Mouse (Mus musculus) kidney, adult 11 months (tissue): ENCODE data around the gene Rapgef3.

ENCODE experiments used
- DNase-seq: peaks from one replicate; pipeline ENCODE4 v3.0.0; 2022

Gene Rapgef3

DNA sequence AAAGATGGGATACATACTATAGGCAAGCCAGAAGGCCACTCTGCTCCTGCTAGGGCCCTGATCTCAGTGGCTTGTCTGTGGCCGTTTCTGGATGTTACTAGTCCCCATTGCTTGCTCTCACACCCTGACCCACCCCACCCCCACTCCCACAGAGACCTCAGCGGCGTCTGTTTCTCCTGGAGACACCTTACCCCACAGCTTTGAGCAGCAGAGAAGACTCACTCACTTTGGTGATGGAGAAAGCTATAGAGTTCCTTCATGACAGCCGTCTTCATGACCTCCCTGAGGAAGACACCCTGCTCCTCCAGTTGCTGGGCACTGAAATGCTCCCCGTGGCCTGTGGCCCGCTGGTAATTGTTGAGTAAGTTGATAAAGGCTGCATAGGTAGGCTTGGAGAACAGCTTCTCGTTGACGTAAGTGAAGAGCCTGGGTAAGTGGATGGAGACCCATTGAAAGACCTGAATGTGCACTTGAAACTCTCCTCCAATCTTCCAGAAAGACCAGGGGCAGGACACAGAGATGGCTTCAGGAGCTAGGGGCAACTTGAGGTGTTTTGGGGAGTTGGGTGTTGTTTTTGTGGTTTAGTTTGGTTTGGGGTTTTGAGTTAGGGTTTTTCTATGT is 49.1 kb downstream of the Rapgef3 start:
- no peak for DNase-seq

DNA sequence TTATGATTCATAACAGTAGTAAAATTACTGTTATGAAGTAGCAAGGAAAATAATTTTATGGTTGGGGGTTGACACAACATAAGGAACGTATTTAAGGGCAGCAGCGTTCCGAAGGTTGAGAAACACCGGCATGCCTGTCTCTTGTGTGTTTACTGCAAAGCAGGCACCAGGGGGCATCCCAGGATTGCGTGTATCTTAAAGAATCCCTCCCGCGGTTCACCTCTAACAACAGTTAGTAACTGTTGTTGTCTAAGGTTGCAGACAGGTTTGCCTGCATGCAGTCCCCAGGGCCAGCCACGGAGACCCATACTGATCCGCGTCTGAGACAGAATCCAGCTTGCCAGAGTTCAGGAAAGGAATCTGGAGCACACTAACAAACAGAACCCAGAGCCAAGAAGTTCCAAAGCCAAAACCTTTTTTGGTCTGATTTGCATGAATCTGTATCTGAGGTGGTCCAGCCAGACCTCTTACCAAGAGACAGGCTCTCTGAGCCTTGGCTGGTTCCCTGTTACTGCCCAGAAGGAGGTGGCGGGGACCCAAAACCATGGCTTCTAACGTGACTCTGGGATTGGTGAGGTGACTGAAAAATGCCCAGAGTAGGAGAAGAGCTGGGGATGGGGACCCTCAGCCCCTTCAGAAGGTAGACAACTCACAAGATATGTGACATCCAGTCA is 49.8 kb downstream of the Rapgef3 start:
- peak; percentile 57 for DNase-seq

DNA sequence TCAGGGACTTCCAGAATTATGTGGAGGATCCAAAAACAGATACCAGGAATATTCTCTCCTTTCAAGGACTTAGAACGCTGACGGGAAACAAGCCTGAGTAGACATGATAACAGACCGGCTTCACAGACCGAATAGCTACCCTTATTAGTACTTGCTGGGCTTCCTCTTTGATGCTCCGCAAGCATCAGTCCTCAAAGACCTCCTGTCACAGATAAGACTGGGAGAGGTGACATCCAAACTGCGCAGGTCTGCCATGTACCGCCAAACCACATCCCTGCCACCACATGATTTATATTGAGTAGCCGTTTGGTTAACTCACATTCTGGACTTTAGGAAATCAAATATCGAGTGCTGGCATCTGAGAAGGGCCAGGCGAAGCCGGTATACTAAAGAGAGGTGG is 51.0 kb downstream of the Rapgef3 start:
- DNase-seq, result no peak

DNA sequence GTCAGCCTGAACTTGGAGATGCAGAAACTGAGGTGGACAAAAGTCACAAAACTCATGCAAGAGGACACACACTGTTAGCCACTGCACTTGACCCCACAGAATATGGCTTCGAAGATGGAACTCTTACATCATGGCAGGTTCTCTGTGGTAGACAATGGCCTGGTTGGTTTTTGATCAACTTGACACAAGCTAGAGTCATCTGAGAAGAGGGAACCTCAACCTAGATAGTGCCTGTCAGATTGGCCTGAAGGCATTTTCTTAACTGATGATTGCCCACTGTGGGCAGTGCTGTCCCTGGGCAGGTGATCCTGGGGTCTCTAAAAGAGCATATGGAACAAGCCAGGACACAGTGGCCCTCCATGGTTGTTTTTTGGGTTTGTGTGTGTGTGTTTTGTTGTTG is 52.0 kb downstream of the Rapgef3 start:
- no peak for DNase-seq

DNA sequence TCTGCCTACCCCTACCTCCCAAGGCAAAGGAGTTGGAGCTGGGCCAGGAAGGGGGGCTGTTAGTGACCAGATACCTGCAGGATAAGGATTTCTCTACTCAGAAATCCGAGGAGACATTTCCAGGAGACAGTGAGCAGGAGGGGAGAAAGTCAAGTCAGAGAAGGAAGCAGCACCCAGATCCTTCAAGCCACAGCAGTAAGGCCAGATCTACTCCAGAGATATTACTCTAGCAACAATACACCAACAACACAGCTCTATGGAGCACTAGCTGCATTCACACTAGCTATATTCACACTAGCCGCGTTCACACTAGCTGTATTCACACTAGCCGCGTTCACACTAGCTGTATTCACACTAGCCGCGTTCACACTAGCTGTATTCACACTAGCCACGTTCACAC is 52.7 kb downstream of the Rapgef3 start:
- no peak for DNase-seq

DNA sequence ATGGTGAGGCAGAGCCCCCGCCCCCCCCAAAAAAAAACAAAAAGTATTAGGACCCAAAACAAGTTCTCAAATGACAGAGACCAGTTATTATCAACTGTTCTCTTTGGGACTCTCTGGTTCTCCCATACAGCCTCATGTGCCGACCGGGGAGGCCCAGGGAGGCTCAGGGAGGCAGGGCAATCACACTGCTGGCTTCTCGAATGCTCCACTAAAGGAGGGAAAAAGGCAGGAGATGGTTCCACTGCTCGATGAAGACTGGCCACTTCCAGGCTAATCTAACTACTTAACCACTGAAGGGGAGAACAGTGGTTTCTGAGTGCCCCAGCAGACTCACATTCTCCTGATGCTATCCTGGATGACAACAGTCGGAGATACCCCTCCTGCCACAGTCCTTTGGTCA is 55.2 kb downstream of the Rapgef3 start:
- DNase-seq, result no peak

DNA sequence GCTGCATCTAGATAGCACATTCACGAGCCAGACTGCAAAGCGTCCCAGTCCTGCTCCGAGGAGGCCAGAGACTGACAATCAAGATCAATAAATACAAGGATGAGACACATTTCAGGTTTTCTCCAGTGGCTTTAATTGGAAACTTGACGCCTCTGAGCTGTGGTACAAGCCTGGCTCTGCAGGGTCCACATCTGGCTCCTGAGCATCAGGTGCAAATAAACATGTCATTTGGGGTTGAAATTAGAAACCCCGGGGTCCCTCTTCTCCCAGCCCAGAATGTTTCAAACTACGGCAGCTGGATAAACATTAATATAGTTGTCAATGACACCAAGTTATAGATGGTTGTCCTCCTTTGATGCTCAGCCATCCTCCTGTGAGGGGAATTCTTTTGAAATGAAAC is 56.9 kb downstream of the Rapgef3 start:
- no peak for DNase-seq

DNA sequence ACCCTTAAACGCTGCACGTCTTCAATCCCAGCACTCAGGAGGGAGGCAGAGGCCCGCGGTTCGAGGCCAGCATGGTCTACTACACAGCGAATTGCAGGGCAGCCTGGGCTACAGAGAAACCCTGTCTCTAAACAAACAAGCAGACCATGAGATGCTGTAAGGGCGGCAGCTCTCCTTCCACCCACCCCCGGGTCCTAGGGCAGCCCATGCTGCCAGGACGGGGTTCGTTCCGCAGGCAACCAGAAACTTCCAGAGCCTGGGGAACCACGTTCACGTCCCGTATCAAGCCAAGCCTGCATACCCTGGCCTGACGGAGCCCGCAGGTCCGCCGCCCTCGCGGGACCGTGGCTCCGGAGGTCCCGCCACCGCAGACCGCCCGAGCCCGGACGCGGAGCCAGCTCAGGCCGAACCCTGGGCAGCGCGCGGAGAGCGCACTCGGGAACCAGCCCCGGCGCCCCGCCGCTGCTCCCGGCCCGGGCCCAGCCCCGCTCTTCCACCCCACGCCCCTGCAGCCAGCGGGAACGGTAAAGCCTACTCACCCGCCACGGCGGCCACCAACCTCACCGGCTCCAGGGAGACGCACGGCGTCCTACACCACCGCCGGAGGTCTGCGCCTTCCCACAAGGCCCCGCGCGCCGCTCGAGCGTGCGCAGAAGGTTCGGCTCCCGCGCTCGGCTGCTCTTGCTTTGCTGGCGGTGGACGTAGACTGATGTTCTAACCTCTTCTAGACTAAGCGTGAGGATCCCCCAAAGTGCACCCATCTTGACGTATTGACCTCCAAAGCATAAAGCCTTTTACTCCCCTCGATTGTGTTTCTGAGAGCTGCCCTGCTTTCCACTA is 62.3 kb downstream of the Rapgef3 start, which contains the start of gene Rpap3:
Gene Rpap3, minus strand, starts transcription at position 615 of the 840 bp plus-strand sequence.
- DNase-seq, result peak; percentile 81

DNA sequence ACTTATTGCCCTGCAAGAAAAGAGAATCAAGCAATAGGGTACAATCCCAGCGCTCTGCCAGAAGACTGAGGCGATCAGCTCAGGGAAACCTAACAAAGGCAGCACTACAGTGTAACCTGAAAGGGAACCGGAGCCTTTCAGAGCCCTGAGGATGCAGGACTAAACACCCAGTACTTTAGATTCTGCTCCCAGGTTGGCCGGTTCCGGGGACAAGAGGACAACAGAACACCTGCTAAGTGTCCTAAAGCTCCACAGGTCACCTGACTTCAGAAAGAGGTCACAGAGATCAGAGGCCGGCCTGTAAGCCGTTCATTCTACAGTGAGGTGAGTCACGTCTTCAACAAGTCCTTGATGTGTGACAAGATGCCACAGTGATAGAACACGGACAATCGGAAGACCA is 71.2 kb downstream of the Rapgef3 start:
- no peak for DNase-seq
